Mouse (Mus musculus): ENCODE results near the gene Duoxa2. TPM values are rescaled to one million over a fixed set of nuclear protein-coding genes. Genes with fewer than 3 reads are reported as not detected.

The Duoxa2 gene
- 0.49 and 0.95 TPM in 2 replicates for total RNA-seq (2012; rRNA removed)

DNA sequence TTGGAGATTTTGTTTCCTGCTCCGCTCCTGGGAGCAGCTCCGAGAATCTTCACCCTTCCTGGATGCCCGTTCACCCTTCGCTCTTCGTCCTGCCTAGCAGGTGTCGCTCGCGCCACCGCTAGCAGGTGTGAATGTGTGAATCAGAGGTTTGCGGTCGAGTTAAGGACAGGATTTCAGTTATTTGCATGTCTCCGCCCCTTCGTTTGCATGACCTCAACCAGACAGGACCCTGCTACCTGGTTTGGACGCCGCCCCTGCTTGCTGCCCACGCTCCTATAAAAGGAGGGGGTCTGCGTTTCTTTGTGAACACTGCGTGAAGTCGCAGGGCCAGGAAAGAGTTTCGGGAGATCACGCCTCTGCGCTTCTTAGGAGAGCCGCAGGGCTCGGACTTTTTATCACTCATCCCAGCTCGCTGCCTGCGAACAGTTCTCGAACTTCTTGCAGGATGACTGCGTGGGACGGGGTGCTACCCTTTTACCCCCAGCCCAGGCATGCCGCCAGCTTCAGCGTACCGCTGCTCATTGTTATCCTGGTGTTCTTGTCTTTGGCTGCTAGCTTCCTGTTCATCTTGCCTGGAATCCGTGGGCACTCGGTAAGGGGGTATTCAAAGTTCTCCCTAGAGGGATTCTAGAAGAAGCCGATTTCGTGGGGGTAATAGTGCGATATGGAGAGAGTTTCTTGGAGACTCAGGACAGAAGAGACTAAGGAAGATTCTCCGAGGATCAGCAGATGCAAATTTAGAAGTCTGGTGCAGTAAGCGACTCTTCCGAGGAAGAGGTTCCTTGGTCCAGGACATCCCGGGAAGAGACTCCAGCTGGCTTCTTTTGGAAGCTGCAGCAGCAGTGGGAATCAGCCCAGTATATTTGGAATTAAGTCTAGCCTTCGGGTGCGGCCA lies at the start of gene Duoxa2:
Duoxa2 (plus strand) TSS at position 305 of the 895 bp plus-strand sequence.
- TF ChIP-seq CHD2 (IDR thresholded peaks at IDR 0.05; ENCODE audit: low read depth, low read length) (no peak), ZC3H11A (IDR thresholded peaks at IDR 0.05; ENCODE audit: borderline replicate concordance, low read depth, low read length) (no peak), MAFK (IDR thresholded peaks at IDR 0.05; ENCODE audit: insufficient read depth, low read depth, low read length) (no peak), ZNF384 (IDR thresholded peaks at IDR 0.05; ENCODE audit: low read depth, low read length) (no peak), HCFC1 (IDR thresholded peaks at IDR 0.05; ENCODE audit: borderline replicate concordance, insufficient read depth, low read length) (no peak)
- Histone ChIP-seq H3K4me1 (ENCODE audit: control insufficient read depth in 2 of 2, insufficient read depth in 2 of 2, low read length in 2 of 2, poor library complexity in 1 of 2) (peaks cover 0 to 10% of the 10 kb centered on the region in 2 experiments; a peak in 2 of 4 replicates), H3K36me3 (ENCODE audit: control insufficient read depth, insufficient read depth, low read length, poor library complexity, severe bottlenecking) (no peaks in the 10 kb centered on the region), H3K9ac (ENCODE audit: insufficient read depth, low read depth, low read length, poor library complexity, severe bottlenecking) (no peak within 1 kb of the TSS), H3K4me3 (ENCODE audit: insufficient read depth in 1 of 2, low read depth in 1 of 2, low read length in 2 of 2, poor library complexity in 1 of 2, severe bottlenecking in 1 of 2) (peak within 1 kb of the TSS; percentile 3 to 7; a peak in 2 of 4 replicates), H3K9me3 (ENCODE audit: control insufficient read depth, insufficient read depth, low read depth, low read length) (no peaks in the 10 kb centered on the region), H3K27ac (ENCODE audit: insufficient read depth, low read depth, low read length, poor library complexity, severe bottlenecking) (no peak within 1 kb of the TSS)
- in situ Hi-C loops (cut with MboI; ENCODE audit: low sequenced_read_pairs in 2 of 2, unreplicated experiment in 2 of 2): no loop called here
- peak; percentile 54 for DNase-seq (ENCODE audit: low read depth, low spot score)

DNA sequence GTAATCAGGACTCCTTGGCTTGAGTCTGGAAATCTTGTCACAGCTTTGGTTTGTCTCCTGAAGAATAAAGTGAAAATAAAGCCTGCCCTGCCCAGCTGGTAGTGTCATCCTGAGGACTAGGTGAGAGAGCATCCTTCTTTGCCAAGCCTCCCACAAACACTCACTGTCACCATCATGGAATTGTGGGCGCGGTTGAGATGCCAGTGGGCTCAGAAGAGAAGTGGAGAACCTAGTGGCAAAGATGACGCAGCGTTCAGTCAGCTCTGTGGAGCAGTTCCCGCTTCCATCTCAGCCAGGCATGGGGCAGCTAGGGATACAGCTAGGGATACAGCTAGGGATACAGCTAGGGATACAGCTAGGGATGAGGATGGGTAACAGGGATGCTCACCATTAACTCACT lies 42.7 kb upstream of the Duoxa2 start:
- 0 out of 2 replicates have a peak, but pooled peaks cover 3% of the 10 kb centered on the region for H3K36me3 ChIP-seq (ENCODE audit: control insufficient read depth, insufficient read depth, low read length, poor library complexity, severe bottlenecking)
- H3K4me1 ChIP-seq (ENCODE audit: control insufficient read depth in 2 of 2, insufficient read depth in 2 of 2, low read length in 2 of 2, poor library complexity in 1 of 2): no peaks in the 10 kb centered on the region
- H3K27ac ChIP-seq (ENCODE audit: insufficient read depth, low read depth, low read length, poor library complexity, severe bottlenecking): no peak overlapping the region
- no peak overlapping the region for H3K9ac ChIP-seq (ENCODE audit: insufficient read depth, low read depth, low read length, poor library complexity, severe bottlenecking)
- H3K9me3 ChIP-seq (ENCODE audit: control insufficient read depth, insufficient read depth, low read depth, low read length): no peaks in the 10 kb centered on the region
- no peak for DNase-seq (ENCODE audit: low read depth, low spot score)
- in situ Hi-C loops (cut with MboI; ENCODE audit: low sequenced_read_pairs in 2 of 2, unreplicated experiment in 2 of 2): no loop called here
- H3K4me3 ChIP-seq (ENCODE audit: insufficient read depth in 1 of 2, low read depth in 1 of 2, low read length in 2 of 2, poor library complexity in 1 of 2, severe bottlenecking in 1 of 2): no peak overlapping the region
- no peak for TF ChIP-seq MAFK (IDR thresholded peaks at IDR 0.05; ENCODE audit: insufficient read depth, low read depth, low read length)
- no peak for TF ChIP-seq HCFC1 (IDR thresholded peaks at IDR 0.05; ENCODE audit: borderline replicate concordance, insufficient read depth, low read length)

- no peak for TF ChIP-seq CHD2 (IDR thresholded peaks at IDR 0.05; ENCODE audit: low read depth, low read length)
- no peak overlapping the region for H3K4me3 ChIP-seq (ENCODE audit: insufficient read depth in 1 of 2, low read depth in 1 of 2, low read length in 2 of 2, poor library complexity in 1 of 2, severe bottlenecking in 1 of 2)
- peaks cover 8% of the 10 kb centered on the region; the same call in 1 of the 2 replicates for H3K36me3 ChIP-seq (ENCODE audit: control insufficient read depth, insufficient read depth, low read length, poor library complexity, severe bottlenecking)
- no peak for DNase-seq (ENCODE audit: low read depth, low spot score)
- in situ Hi-C loops (cut with MboI; ENCODE audit: low sequenced_read_pairs in 2 of 2, unreplicated experiment in 2 of 2): no loop called here
- no peak overlapping the region for H3K9ac ChIP-seq (ENCODE audit: insufficient read depth, low read depth, low read length, poor library complexity, severe bottlenecking)
- H3K4me1 ChIP-seq (ENCODE audit: control insufficient read depth in 2 of 2, insufficient read depth in 2 of 2, low read length in 2 of 2, poor library complexity in 1 of 2): no peaks in the 10 kb centered on the region
- no peaks in the 10 kb centered on the region for H3K9me3 ChIP-seq (ENCODE audit: control insufficient read depth, insufficient read depth, low read depth, low read length)
- no peak overlapping the region for H3K27ac ChIP-seq (ENCODE audit: insufficient read depth, low read depth, low read length, poor library complexity, severe bottlenecking)
Observed at GRCm38 (mm10) chr2:122260729-122261128, 38.0 kb upstream of the Duoxa2 start.

DNA sequence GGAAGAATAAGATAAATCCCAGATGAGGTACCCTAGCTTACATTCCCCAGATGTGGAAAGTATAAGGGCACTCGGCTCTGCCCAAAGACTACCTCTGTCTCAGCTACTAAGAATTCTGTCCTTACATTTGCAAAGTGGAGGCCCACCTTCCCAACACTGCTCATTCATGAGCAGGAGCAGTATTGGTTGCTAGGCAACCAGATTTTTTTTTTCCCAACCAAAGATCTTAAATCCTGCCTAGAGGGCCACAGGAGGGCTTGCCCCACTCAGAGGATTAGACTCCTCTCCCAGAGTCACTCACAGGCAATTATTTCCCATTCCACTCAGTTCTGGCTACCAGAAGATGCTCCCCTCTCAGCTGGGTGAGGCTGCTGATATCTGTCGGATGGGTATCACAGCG lies 34.0 kb upstream of the Duoxa2 start:
- TF ChIP-seq HCFC1 (IDR thresholded peaks at IDR 0.05; ENCODE audit: borderline replicate concordance, insufficient read depth, low read length): no peak
- no peak for TF ChIP-seq ZC3H11A (IDR thresholded peaks at IDR 0.05; ENCODE audit: borderline replicate concordance, low read depth, low read length)
- TF ChIP-seq CHD2 (IDR thresholded peaks at IDR 0.05; ENCODE audit: low read depth, low read length): no peak
- 0 out of 2 replicates have a peak, but pooled peaks have one; percentile 16 for TF ChIP-seq ZNF384 (IDR thresholded peaks at IDR 0.05; ENCODE audit: low read depth, low read length)
- TF ChIP-seq MAFK (IDR thresholded peaks at IDR 0.05; ENCODE audit: insufficient read depth, low read depth, low read length): no peak
- DNase-seq (ENCODE audit: low read depth, low spot score): no peak
- H3K36me3 ChIP-seq (ENCODE audit: control insufficient read depth, insufficient read depth, low read length, poor library complexity, severe bottlenecking): peaks cover 4% of the 10 kb centered on the region; the same call in 1 of the 2 replicates
- H3K9ac ChIP-seq (ENCODE audit: insufficient read depth, low read depth, low read length, poor library complexity, severe bottlenecking): no peak overlapping the region
- no peak overlapping the region for H3K4me3 ChIP-seq (ENCODE audit: insufficient read depth in 1 of 2, low read depth in 1 of 2, low read length in 2 of 2, poor library complexity in 1 of 2, severe bottlenecking in 1 of 2)
- H3K27ac ChIP-seq (ENCODE audit: insufficient read depth, low read depth, low read length, poor library complexity, severe bottlenecking): no peak overlapping the region
- no peaks in the 10 kb centered on the region for H3K9me3 ChIP-seq (ENCODE audit: control insufficient read depth, insufficient read depth, low read depth, low read length)
- 0 out of 4 replicates have a peak, but pooled peaks cover 0 to 4% of the 10 kb centered on the region in 2 experiments for H3K4me1 ChIP-seq (ENCODE audit: control insufficient read depth in 2 of 2, insufficient read depth in 2 of 2, low read length in 2 of 2, poor library complexity in 1 of 2)
- in situ Hi-C loops (cut with MboI; ENCODE audit: low sequenced_read_pairs in 2 of 2, unreplicated experiment in 2 of 2): no loop called here
